Mouse (Mus musculus) forebrain, embryonic 10.5 days (tissue): ENCODE measurements around the gene A530016L24Rik. TPM values are rescaled to one million over a fixed set of nuclear protein-coding genes. Genes with fewer than 3 reads are reported as not detected.
A peak's percentile ranks its signal among the peaks of the same experiment; 100 is the strongest.

Experiments used
- DNase-seq: peaks from one replicate; pipeline ENCODE4 v3.0.0-alpha.2; 2017; ENCODE audit warnings: low spot score; ENCODE audit errors: extremely low spot score
- H3K27ac ChIP-seq: fragments of 300-500 bp; sonication (generic); 2 replicates; pipeline ENCODE4 v1.5.1; 2016; ENCODE audit warnings: mild to moderate bottlenecking
- H3K27me3 ChIP-seq: fragments of 300-500 bp; sonication (generic); 2 replicates; pipeline ENCODE4 v1.6.1; 2016; ENCODE audit warnings: mild to moderate bottlenecking; ENCODE audit not compliant: poor library complexity, severe bottlenecking
- H3K36me3 ChIP-seq: fragments of 300-500 bp; sonication (generic); replicated peaks from 2 replicates; pipeline ENCODE4 v1.6.1; 2016; ENCODE audit warnings: mild to moderate bottlenecking, moderate library complexity
- H3K4me1 ChIP-seq: fragments of 300-500 bp; sonication (generic); 2 replicates; pipeline ENCODE4 v1.6.1; 2016
- H3K4me3 ChIP-seq: fragments of 300-500 bp; sonication (generic); 2 replicates; pipeline ENCODE4 v1.5.1; 2016; ENCODE audit warnings: mild to moderate bottlenecking, moderate library complexity
- H3K9me3 ChIP-seq: fragments of 300-500 bp; sonication (generic); 2 replicates; pipeline ENCODE4 v1.6.1; 2016; ENCODE audit warnings: mild to moderate bottlenecking, moderate library complexity
- WGBS: fragments of 180-500 bp; shearing (Covaris S2); methylation state at CpG from one replicate; pipeline ENCODE4 v1.1.7; 2016; 5-methylcytosine and 5-hydroxymethylcytosine counted together
- polyA plus RNA-seq: library from polyadenylated mRNA; unstranded; fragments of >200 nt; fragmentation: Nextera tagmentation; extraction: Ambion mirVana; gene quantifications from 2 replicates; pipeline ENCODE4 v1.2.1, GENCODE M21; 2016

The A530016L24Rik gene
- polyA plus RNA-seq = not detected in 2 replicates

GRCm38 (mm10) chr12:112489134-112489533 is at the start of gene A530016L24Rik:
Gene A530016L24Rik, plus strand, starts transcription at chr12:112489448.
- WGBS = 92% methylated on average over 8 of the region's 8 CpGs

GRCm38 (mm10) chr12:112439993-112440392 is 49.3 kb upstream of the A530016L24Rik start:
- Histone ChIP-seq H3K9me3 (peaks cover 4% of the 10 kb centered on the region; the same call in 1 of the 2 replicates), H3K27me3 (0 out of 2 replicates have a peak, but pooled peaks cover 7% of the 10 kb centered on the region), H3K4me3 (no peak overlapping the region), H3K4me1 (peaks cover 16% of the 10 kb centered on the region), H3K36me3 (no peaks in the 10 kb centered on the region), H3K27ac (no peak overlapping the region)
- DNase-seq = no peak
- 78% methylated on average over 1 of the region's 1 CpGs for WGBS

More at GRCm38 (mm10) chr12:112489134-112489533, at the start of gene A530016L24Rik:
- Histone ChIP-seq H3K9me3 (no peaks in the 10 kb centered on the region), H3K36me3 (no peaks in the 10 kb centered on the region), H3K4me1 (peaks cover 24% of the 10 kb centered on the region), H3K27me3 (no peaks in the 10 kb centered on the region), H3K4me3 (no peak within 1 kb of the TSS), H3K27ac (peak within 1 kb of the TSS; percentile 16)
- DNase-seq = no peak

- H3K4me1 ChIP-seq = peaks cover 19% of the 10 kb centered on the region
- H3K9me3 ChIP-seq = peaks cover 21% of the 10 kb centered on the region; the same call in 1 of the 2 replicates
- H3K36me3 ChIP-seq = no peaks in the 10 kb centered on the region
- WGBS = 75% methylated on average over 18 of the region's 18 CpGs
- H3K27me3 ChIP-seq = no peaks in the 10 kb centered on the region
- peak overlapping the region; percentile 16 for H3K27ac ChIP-seq
- DNase-seq = no peak
- H3K4me3 ChIP-seq = no peak overlapping the region
Observed at GRCm38 (mm10) chr12:112449144-112449827, 40.0 kb upstream of the A530016L24Rik start.

- Histone ChIP-seq H3K36me3 (no peaks in the 10 kb centered on the region), H3K27me3 (no peaks in the 10 kb centered on the region), H3K4me3 (no peak overlapping the region), H3K27ac (peak overlapping the region; percentile 16), H3K4me1 (peaks cover 19% of the 10 kb centered on the region), H3K9me3 (peaks cover 18% of the 10 kb centered on the region; the same call in 1 of the 2 replicates)
- DNase-seq = no peak
- 75% methylated on average over 8 of the region's 8 CpGs for WGBS
Observed at GRCm38 (mm10) chr12:112449828-112450180, 39.4 kb upstream of the A530016L24Rik start.

- Histone ChIP-seq H3K27ac (0 out of 2 replicates have a peak overlapping the region, but pooled peaks have one; percentile 1), H3K36me3 (no peaks in the 10 kb centered on the region), H3K4me3 (no peak overlapping the region), H3K27me3 (no peaks in the 10 kb centered on the region), H3K9me3 (peaks cover 16% of the 10 kb centered on the region; the same call in 1 of the 2 replicates), H3K4me1 (peaks cover 21% of the 10 kb centered on the region)
- DNase-seq = peak; percentile 71
- 25% methylated on average over 6 of the region's 6 CpGs for WGBS
Observed at GRCm38 (mm10) chr12:112450883-112451282, 38.4 kb upstream of the A530016L24Rik start.

GRCm38 (mm10) chr12:112451381-112451780 is 37.9 kb upstream of the A530016L24Rik start:
- DNase-seq = no peak
- Histone ChIP-seq H3K9me3 (peaks cover 11% of the 10 kb centered on the region; the same call in 1 of the 2 replicates), H3K4me3 (no peak overlapping the region), H3K27me3 (no peaks in the 10 kb centered on the region), H3K36me3 (no peaks in the 10 kb centered on the region), H3K4me1 (peaks cover 26% of the 10 kb centered on the region), H3K27ac (no peak overlapping the region)
- WGBS = 85% methylated on average over 1 of the region's 1 CpGs

GRCm38 (mm10) chr12:112451826-112452225 is 37.4 kb upstream of the A530016L24Rik start:
- Histone ChIP-seq H3K27ac (no peak overlapping the region), H3K4me1 (peaks cover 28% of the 10 kb centered on the region), H3K4me3 (no peak overlapping the region), H3K9me3 (peaks cover 7% of the 10 kb centered on the region; the same call in 1 of the 2 replicates), H3K36me3 (no peaks in the 10 kb centered on the region), H3K27me3 (no peaks in the 10 kb centered on the region)
- DNase-seq = no peak
- WGBS = 91% methylated on average over 9 of the region's 9 CpGs

GRCm38 (mm10) chr12:112456144-112456713 is 33.0 kb upstream of the A530016L24Rik start:
- WGBS = 79% methylated on average over 6 of the region's 6 CpGs
- Histone ChIP-seq H3K4me1 (peaks cover 24% of the 10 kb centered on the region), H3K27ac (no peak overlapping the region; the same call in 1 of the 2 replicates)

GRCm38 (mm10) chr12:112457839-112458238 is 31.4 kb upstream of the A530016L24Rik start:
- H3K27me3 ChIP-seq = peaks cover 4% of the 10 kb centered on the region; the same call in 1 of the 2 replicates
- 66% methylated on average over 4 of the region's 4 CpGs for WGBS
- H3K27ac ChIP-seq = no peak overlapping the region
- no peak overlapping the region for H3K4me3 ChIP-seq
- H3K36me3 ChIP-seq = no peaks in the 10 kb centered on the region
- no peak for DNase-seq
- H3K4me1 ChIP-seq = peaks cover 31% of the 10 kb centered on the region
- no peaks in the 10 kb centered on the region for H3K9me3 ChIP-seq

More at GRCm38 (mm10) chr12:112456144-112456713, 33.0 kb upstream of the A530016L24Rik start:
- Histone ChIP-seq H3K36me3 (no peaks in the 10 kb centered on the region), H3K4me3 (no peak overlapping the region), H3K27me3 (peaks cover 4% of the 10 kb centered on the region; the same call in 1 of the 2 replicates), H3K9me3 (no peaks in the 10 kb centered on the region)
- DNase-seq = no peak

GRCm38 (mm10) chr12:112462423-112462822 is 26.8 kb upstream of the A530016L24Rik start:
- no peaks in the 10 kb centered on the region for H3K9me3 ChIP-seq
- H3K27me3 ChIP-seq = peaks cover 8% of the 10 kb centered on the region; the same call in 1 of the 2 replicates
- DNase-seq = no peak
- 73% methylated on average over 12 of the region's 12 CpGs for WGBS
- H3K4me3 ChIP-seq = no peak overlapping the region
- no peak overlapping the region for H3K27ac ChIP-seq
- no peaks in the 10 kb centered on the region for H3K36me3 ChIP-seq
- H3K4me1 ChIP-seq = peaks cover 39% of the 10 kb centered on the region

GRCm38 (mm10) chr12:112463209-112463608 is 26.0 kb upstream of the A530016L24Rik start:
- Histone ChIP-seq H3K36me3 (no peaks in the 10 kb centered on the region), H3K4me1 (peaks cover 33% of the 10 kb centered on the region), H3K4me3 (no peak overlapping the region), H3K27ac (no peak overlapping the region), H3K27me3 (peaks cover 10% of the 10 kb centered on the region; the same call in 1 of the 2 replicates), H3K9me3 (no peaks in the 10 kb centered on the region)
- WGBS = 81% methylated on average over 4 of the region's 4 CpGs
- no peak for DNase-seq

- no peak for DNase-seq
- H3K9me3 ChIP-seq = no peaks in the 10 kb centered on the region
- 89% methylated on average over 3 of the region's 3 CpGs for WGBS
Observed at GRCm38 (mm10) chr12:112463750-112464444, 25.4 kb upstream of the A530016L24Rik start.

More at GRCm38 (mm10) chr12:112463750-112464444, 25.4 kb upstream of the A530016L24Rik start:
- Histone ChIP-seq H3K36me3 (no peaks in the 10 kb centered on the region), H3K27ac (no peak overlapping the region), H3K4me1 (peaks cover 32% of the 10 kb centered on the region), H3K27me3 (peaks cover 11% of the 10 kb centered on the region; the same call in 1 of the 2 replicates), H3K4me3 (no peak overlapping the region)
